Mouse (Mus musculus): ENCODE measurements around the gene Vmp1. TPM values are rescaled to one million over a fixed set of nuclear protein-coding genes. Genes with fewer than 3 reads are reported as not detected.

Vmp1 gene
- polyA plus RNA-seq, 1 experiment from 2014 or later = 220 TPM

DNA sequence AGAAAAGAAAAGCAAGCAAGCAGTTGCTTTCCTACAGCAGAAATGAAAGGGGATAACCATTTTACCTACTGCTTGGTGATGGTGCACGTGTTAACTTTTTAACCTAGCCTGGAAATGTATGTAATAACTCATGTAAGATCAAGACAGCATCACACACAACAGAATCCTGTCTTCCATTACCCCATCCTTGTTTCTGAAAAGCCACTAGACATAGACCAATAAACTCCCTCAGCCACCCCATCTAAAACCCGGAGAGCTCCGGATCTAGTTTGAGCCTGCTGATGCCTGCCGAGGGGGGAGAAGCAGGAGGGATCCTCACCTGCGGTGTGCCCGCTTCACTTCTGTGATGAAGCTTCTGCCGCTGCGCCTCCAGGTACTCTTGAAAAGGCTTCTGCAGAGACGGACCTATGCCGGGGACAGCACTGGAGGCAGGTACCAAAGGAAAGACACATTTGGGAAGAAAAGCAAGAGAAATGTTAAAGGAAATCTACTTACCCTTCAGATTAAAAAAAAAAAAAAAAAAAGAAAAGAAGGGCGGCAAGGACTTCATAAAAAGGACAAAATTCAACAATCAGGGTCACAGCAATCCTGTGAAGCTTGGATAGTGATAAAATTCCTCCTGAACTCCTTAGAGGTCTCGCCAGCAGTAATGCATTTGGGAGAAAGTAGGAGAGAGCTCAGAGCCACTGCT lies 97.3 kb downstream of the Vmp1 start:
- H3K4me2 ChIP-seq (ENCODE audit: low read depth, low read length) = peak overlapping the region; percentile 62
- no peaks in the 10 kb centered on the region for H3K27me3 ChIP-seq (replicated peaks; ENCODE audit: control insufficient read depth, insufficient read depth, low read length)
- peak overlapping the region; percentile 91 for H3K9ac ChIP-seq (ENCODE audit: low read depth, low read length)
- no peaks in the 10 kb centered on the region for H3K9me3 ChIP-seq (ENCODE audit: control insufficient read depth, low read length)
- H3K36me3 ChIP-seq (ENCODE audit: control insufficient read depth, insufficient read depth, low read length) = no peaks in the 10 kb centered on the region
- WGBS = 9% methylated on average over 12 of the region's 12 CpGs
- no peak for ATAC-seq
- peaks cover 17% of the 10 kb centered on the region for H3K4me1 ChIP-seq (ENCODE audit: control insufficient read depth, insufficient read depth, low read length)
- H3K27ac ChIP-seq (ENCODE audit: low read length) = peak overlapping the region; percentile 99
- peak overlapping the region; percentile 70 for H3K4me3 ChIP-seq (ENCODE audit: low read length)

DNA sequence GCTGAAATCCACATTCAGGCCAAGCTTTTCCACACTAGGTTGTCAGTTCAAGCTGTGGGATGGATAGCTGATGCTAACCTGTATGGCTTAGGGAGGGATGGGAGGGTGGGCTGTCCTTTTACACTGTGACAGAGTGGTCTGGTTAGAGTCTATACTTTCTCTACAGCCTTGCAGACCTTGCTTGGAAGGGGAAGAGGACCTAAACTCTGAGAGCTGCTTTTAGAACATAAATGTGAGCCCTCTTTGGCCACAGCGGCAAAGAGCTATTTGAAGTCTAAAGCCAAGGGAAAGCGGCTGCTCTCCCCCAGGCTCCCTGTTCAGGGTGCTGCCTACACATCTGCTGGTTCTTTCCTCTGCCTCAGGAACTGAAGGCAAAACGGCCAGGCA lies 98.0 kb downstream of the Vmp1 start:
- Histone ChIP-seq H3K4me1 (ENCODE audit: control insufficient read depth, insufficient read depth, low read length) (peaks cover 19% of the 10 kb centered on the region), H3K36me3 (ENCODE audit: control insufficient read depth, insufficient read depth, low read length) (no peaks in the 10 kb centered on the region), H3K4me2 (ENCODE audit: low read depth, low read length) (peak overlapping the region; percentile 59), H3K4me3 (ENCODE audit: low read length) (peak overlapping the region; percentile 57), H3K9ac (ENCODE audit: low read depth, low read length) (peak overlapping the region; percentile 71), H3K27ac (ENCODE audit: low read length) (peak overlapping the region; percentile 90), H3K27me3 (replicated peaks; ENCODE audit: control insufficient read depth, insufficient read depth, low read length) (no peaks in the 10 kb centered on the region), H3K9me3 (ENCODE audit: control insufficient read depth, low read length) (no peaks in the 10 kb centered on the region)
- 15% methylated on average over 3 of the region's 3 CpGs for WGBS
- no peak for ATAC-seq

DNA sequence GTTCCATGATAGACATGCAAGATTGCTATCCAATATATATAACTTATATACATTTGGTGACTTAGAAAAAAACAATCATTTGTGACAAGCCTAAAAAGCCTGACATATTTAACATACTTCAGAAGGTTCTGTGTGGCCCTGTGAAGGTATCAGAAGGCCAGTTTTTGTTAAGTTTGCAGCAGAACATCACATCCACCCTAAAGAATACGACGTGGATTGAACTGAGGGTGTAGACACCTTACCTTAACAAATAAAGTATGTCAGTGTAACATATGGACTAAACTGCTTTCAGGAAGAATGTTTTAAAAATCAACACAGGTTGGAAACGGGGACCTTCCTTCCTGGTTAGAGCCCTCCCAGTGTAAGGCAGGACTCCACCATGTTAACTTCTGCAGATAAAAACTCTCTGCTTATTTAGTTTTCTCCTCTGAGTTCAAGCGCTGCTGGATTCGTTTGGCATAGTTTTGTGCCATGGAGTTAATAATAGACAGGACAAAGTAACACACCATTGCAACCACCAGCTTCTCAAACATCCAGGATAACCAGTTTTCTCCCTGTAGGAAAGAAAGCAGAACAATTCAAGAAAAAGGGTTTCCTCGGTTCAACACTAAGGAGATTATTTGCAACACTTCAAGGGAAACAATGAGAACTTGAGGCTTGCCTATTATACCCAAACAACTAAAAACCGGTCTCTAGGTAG lies 98.6 kb downstream of the Vmp1 start:
- ATAC-seq = no peak
- peak overlapping the region; percentile 71 for H3K9ac ChIP-seq (ENCODE audit: low read depth, low read length)
- peak overlapping the region; percentile 57 for H3K4me3 ChIP-seq (ENCODE audit: low read length)
- H3K27ac ChIP-seq (ENCODE audit: low read length) = peak overlapping the region; percentile 90
- no peaks in the 10 kb centered on the region for H3K27me3 ChIP-seq (replicated peaks; ENCODE audit: control insufficient read depth, insufficient read depth, low read length)
- H3K4me1 ChIP-seq (ENCODE audit: control insufficient read depth, insufficient read depth, low read length) = peaks cover 19% of the 10 kb centered on the region
- 42% methylated on average over 7 of the region's 7 CpGs for WGBS
- no peaks in the 10 kb centered on the region for H3K9me3 ChIP-seq (ENCODE audit: control insufficient read depth, low read length)
- H3K36me3 ChIP-seq (ENCODE audit: control insufficient read depth, insufficient read depth, low read length) = no peaks in the 10 kb centered on the region
- H3K4me2 ChIP-seq (ENCODE audit: low read depth, low read length) = peak overlapping the region; percentile 59

DNA sequence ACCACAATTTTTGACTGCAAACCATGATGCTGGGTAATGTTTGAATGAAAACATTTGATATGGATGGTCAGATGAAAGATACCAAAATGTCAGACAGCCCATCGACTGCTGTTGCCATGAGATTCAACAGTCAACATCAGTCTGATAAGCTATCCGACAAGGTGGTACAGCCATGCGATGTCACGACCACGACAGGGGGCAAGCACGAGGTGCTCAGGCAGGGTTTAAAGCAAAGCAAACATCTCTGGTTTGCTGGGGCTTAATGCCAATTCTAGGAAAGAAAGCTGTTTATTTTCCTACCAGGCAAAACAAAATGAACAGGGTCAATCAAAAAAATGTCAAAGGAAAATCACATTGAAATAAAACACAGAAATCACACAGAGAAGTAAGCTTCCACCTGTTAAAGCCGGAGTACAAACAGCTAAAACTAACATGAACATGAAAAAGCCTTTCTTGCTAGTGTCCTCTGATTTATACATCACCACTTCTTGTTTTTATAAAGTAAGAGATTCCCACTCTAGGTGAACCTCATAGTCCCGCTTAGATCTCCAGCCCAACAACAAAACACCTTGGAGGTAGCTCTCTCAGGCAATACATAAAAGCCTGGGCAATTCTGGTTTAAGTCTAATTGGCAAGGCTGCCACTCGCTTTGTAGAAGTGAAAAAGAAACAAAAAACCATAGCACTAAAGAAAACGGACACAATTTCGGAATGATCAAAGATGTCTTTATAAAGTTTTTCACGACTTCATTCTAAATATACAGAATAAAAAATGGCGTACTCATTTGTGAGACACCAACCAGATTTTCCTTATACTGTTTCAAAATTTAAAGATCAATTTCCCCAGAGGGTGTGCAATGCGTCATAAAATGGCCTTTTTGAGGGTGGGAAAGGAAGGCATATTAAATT lies 99.4 kb downstream of the Vmp1 start:
- Histone ChIP-seq H3K9me3 (ENCODE audit: control insufficient read depth, low read length) (no peaks in the 10 kb centered on the region), H3K36me3 (ENCODE audit: control insufficient read depth, insufficient read depth, low read length) (no peaks in the 10 kb centered on the region), H3K27ac (ENCODE audit: low read length) (0 out of 2 replicates have a peak overlapping the region, but pooled peaks have one; percentile 15), H3K27me3 (replicated peaks; ENCODE audit: control insufficient read depth, insufficient read depth, low read length) (no peaks in the 10 kb centered on the region), H3K4me1 (ENCODE audit: control insufficient read depth, insufficient read depth, low read length) (peaks cover 25% of the 10 kb centered on the region), H3K4me2 (ENCODE audit: low read depth, low read length) (peak overlapping the region; percentile 59), H3K9ac (ENCODE audit: low read depth, low read length) (peak overlapping the region; percentile 39), H3K4me3 (ENCODE audit: low read length) (peak overlapping the region; percentile 57)
- no peak for ATAC-seq
- 70% methylated on average over 14 of the region's 14 CpGs for WGBS

DNA sequence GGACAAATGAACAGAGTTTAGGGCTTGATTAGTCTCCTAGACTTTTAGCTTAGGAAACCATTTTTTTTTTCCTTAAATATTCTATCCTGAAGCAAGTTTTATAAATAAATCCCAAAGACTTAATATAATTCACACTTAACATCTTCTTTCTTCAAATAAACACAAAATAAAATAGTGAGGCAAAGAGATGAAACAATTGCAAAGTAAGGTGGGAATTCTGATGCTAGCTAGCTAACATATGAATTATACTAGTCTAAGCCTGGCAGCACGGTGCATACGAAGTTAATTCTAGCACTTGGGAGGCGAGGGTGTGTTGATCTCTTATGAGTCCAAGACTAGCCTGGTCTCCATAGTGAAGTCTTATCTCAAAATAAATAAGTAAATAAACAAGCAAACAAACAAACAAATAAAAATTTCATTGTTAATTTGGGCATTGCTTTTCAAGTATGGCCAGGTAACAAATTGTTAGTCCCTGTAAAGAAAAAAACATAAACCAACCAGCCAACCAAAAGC lies 100.3 kb downstream of the Vmp1 start:
- Histone ChIP-seq H3K4me1 (ENCODE audit: control insufficient read depth, insufficient read depth, low read length) (peaks cover 29% of the 10 kb centered on the region), H3K27ac (ENCODE audit: low read length) (no peak overlapping the region), H3K36me3 (ENCODE audit: control insufficient read depth, insufficient read depth, low read length) (no peaks in the 10 kb centered on the region), H3K4me3 (ENCODE audit: low read length) (no peak overlapping the region), H3K9me3 (ENCODE audit: control insufficient read depth, low read length) (no peaks in the 10 kb centered on the region), H3K27me3 (replicated peaks; ENCODE audit: control insufficient read depth, insufficient read depth, low read length) (no peaks in the 10 kb centered on the region), H3K4me2 (ENCODE audit: low read depth, low read length) (no peak overlapping the region), H3K9ac (ENCODE audit: low read depth, low read length) (no peak overlapping the region)
- WGBS = 90% methylated on average over 3 of the region's 3 CpGs
- ATAC-seq = no peak

DNA sequence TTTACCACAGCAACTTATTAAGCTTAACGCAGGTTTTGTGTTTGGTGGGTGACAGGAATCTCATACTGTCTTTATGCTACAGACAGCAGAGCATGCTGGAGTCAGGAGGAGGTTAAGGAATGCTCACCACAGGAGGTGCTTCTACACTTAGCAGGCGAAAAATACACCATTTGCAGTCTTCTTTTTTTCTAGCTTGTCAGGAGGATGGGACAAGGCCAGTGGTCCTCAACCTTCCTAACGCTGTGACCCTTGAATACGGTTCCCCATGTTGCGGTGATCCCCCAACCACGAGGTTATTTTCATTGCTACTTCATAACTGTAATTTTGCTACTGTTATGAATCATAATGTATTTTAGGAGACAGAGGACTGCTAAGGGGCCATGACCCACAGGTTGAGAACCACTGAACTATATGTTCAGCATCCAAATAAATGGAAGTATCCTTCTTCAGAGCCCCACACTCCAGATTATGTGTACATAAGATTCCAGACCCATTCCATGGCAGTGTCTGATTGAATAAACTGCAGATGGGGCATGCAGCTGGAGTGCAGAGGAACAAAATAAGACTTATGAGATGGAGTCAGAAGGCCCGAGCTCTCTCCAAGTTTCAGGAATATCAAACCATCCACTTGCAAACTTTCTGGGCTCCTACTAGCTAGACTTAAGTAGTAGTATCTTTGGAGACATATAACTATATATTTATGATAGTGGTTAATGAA lies 100.9 kb downstream of the Vmp1 start:
- Histone ChIP-seq H3K9ac (ENCODE audit: low read depth, low read length) (no peak overlapping the region), H3K27me3 (replicated peaks; ENCODE audit: control insufficient read depth, insufficient read depth, low read length) (no peaks in the 10 kb centered on the region), H3K4me3 (ENCODE audit: low read length) (no peak overlapping the region), H3K36me3 (ENCODE audit: control insufficient read depth, insufficient read depth, low read length) (no peaks in the 10 kb centered on the region), H3K4me2 (ENCODE audit: low read depth, low read length) (0 out of 2 replicates have a peak overlapping the region, but pooled peaks have one; percentile 7), H3K4me1 (ENCODE audit: control insufficient read depth, insufficient read depth, low read length) (peaks cover 30% of the 10 kb centered on the region), H3K9me3 (ENCODE audit: control insufficient read depth, low read length) (no peaks in the 10 kb centered on the region), H3K27ac (ENCODE audit: low read length) (peak overlapping the region; percentile 97)
- no peak for ATAC-seq
- 89% methylated on average over 7 of the region's 7 CpGs for WGBS

DNA sequence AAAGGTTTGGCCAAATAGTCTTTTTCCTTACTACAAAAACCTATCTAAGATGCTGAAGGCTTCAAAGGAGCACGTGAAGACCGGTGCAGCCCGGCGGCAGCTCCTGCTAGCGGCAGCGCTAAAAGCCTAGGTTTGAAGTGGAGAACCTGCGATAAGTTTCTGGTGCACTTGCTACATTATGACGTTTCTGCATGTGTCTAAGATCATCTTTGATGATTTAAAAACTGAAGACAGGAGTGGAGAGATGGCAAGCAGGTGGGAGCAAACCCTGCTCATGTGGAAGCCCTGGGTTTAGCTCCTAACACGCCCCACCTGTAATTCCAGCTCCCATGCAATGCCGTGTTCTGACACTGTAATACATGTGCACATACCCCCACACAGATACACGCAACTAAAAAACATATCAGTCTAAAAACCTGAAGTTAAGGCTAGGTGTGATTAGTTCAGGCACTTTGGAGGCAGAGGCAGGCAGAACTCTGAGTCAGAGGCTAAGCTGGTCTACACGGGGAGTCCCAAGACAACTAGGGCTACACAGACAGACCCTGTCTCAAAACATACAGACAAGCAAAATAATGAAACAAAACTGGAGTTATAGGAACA lies 101.6 kb downstream of the Vmp1 start:
- peaks cover 35% of the 10 kb centered on the region for H3K4me1 ChIP-seq (ENCODE audit: control insufficient read depth, insufficient read depth, low read length)
- H3K4me2 ChIP-seq (ENCODE audit: low read depth, low read length) = peak overlapping the region; percentile 49

DNA sequence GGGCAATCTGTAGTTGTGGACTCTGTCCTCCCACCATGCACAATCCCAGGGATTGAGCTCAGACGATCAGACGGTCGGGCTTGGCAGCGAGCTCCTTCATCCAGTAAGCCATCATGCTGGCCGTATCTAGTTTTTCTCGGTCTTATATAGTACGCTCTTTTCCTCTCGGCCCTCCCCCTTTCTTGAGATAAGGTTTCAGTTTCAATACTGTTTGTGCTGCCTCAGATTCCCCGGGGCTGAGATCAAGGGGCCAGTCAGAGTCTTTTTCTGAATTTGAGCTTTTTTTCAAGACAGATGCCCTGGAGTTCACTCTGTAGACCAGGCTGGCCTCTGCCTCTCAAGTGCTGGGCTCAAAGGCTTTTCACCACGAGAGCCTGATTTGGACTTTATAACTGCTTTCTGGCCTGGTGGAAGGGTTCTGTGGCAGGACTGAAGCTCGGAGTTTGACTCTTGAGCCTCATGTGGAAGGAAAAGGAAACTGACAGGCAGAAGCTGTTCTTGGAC lies 102.3 kb downstream of the Vmp1 start:
- 47% methylated on average over 11 of the region's 11 CpGs for WGBS
- H3K4me3 ChIP-seq (ENCODE audit: low read length) = peak overlapping the region; percentile 34
- no peaks in the 10 kb centered on the region for H3K9me3 ChIP-seq (ENCODE audit: control insufficient read depth, low read length)
- H3K4me1 ChIP-seq (ENCODE audit: control insufficient read depth, insufficient read depth, low read length) = peaks cover 35% of the 10 kb centered on the region
- peak overlapping the region; percentile 97 for H3K27ac ChIP-seq (ENCODE audit: low read length)
- ATAC-seq = peak; percentile 33
- peak overlapping the region; percentile 49 for H3K4me2 ChIP-seq (ENCODE audit: low read depth, low read length)
- H3K9ac ChIP-seq (ENCODE audit: low read depth, low read length) = peak overlapping the region; percentile 49
- no peaks in the 10 kb centered on the region for H3K27me3 ChIP-seq (replicated peaks; ENCODE audit: control insufficient read depth, insufficient read depth, low read length)
- no peaks in the 10 kb centered on the region for H3K36me3 ChIP-seq (ENCODE audit: control insufficient read depth, insufficient read depth, low read length)

More for the DNA sequence above, 101.6 kb downstream of the Vmp1 start:
- no peaks in the 10 kb centered on the region for H3K9me3 ChIP-seq (ENCODE audit: control insufficient read depth, low read length)
- peak overlapping the region; percentile 97 for H3K27ac ChIP-seq (ENCODE audit: low read length)
- no peak for ATAC-seq
- H3K4me3 ChIP-seq (ENCODE audit: low read length) = no peak overlapping the region
- H3K9ac ChIP-seq (ENCODE audit: low read depth, low read length) = peak overlapping the region; percentile 49
- no peaks in the 10 kb centered on the region for H3K36me3 ChIP-seq (ENCODE audit: control insufficient read depth, insufficient read depth, low read length)
- 79% methylated on average over 12 of the region's 12 CpGs for WGBS
- H3K27me3 ChIP-seq (replicated peaks; ENCODE audit: control insufficient read depth, insufficient read depth, low read length) = no peaks in the 10 kb centered on the region

Data from intestine, embryonic 16.5 days (tissue).